Mouse (Mus musculus): ENCODE data around the gene Ccnd1. TPM values are rescaled to one million over a fixed set of nuclear protein-coding genes. Genes with fewer than 3 reads are reported as not detected.

The Ccnd1 gene
- polyA plus RNA-seq (2012; rRNA removed): 15.9 and 42.5 TPM in 2 replicates

DNA sequence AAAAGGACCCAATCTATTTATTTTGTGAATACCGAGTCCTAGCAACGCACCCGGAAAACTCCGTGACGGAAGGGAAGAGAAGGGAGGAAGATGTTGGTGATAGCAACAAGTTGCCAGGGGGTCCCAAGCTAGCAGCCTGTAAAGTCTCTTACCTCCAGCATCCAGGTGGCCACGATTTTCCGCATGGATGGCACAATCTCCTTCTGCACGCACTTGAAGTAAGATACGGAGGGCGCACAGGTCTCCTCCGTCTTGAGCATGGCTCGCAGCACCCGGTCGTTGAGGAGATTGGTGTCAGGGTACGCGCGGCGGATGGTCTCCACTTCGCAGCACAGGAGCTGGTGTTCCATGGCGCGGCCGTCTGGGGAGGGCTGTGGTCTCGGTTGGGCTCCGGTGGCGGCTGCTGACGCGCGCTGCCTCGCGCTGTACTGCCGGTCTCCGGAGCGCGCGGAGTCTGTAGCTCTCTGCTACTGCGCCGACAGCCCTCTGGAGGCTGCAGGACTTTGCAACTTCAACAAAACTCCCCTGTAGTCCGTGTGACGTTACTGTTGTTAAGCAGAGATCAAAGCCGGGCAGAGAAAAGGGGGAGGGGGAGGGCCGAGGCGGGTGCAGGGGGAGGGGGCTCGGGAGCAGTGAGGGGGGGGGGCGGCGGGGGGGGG is at the start of gene Ccnd1:
TSS of gene Ccnd1 (minus strand) at position 582 of the 659 bp plus-strand sequence.
- 0 out of 2 replicates have a peak, but pooled peaks cover 3% of the 10 kb centered on the region for H3K27me3 ChIP-seq (ENCODE audit: control insufficient read depth, insufficient read depth, low read length)
- peaks cover 19% of the 10 kb centered on the region for H3K36me3 ChIP-seq (ENCODE audit: control insufficient read depth, insufficient read depth, low read length)
- H3K4me1 ChIP-seq (ENCODE audit: control insufficient read depth, insufficient read depth, insufficient read length, low read length): peaks cover 17% of the 10 kb centered on the region
- WGBS: under 1% methylated on average over 44 of the region's 45 CpGs
- peak within 1 kb of the TSS; percentile 81 for H3K4me3 ChIP-seq (ENCODE audit: low read depth, low read length)
- peak within 1 kb of the TSS; percentile 73 for H3K27ac ChIP-seq (ENCODE audit: insufficient read depth, low read depth, low read length)
- TF ChIP-seq POLR2A (IDR thresholded peaks at IDR 0.05; ENCODE audit: low read depth, low read length): peak; percentile 85
- no peak for TF ChIP-seq CTCF (IDR thresholded peaks at IDR 0.05; ENCODE audit: extremely low read depth, insufficient read length, insufficient replicate concordance, low read depth, low read length)

DNA sequence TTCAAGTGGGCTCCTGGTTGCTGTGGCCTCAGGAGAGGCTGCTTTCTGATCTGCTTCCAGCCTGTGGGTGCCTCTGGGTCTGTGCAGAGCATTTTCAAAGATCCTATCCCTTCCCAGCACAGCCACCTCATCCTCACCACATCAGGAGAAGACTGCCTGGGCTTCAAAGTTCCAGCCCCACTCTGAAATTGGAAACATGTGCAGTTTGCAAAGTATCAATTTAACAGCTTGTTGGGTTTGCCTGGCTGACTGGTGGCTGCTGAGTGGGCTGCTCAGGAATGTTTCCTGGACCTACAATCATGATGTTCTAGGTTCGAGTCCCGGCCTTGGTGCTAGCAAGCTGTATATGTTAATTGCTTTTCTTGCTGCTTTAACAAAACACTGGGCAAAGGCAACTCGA is 49.1 kb upstream of the Ccnd1 start:
- H3K4me3 ChIP-seq (ENCODE audit: low read depth, low read length): no peak overlapping the region
- 88% methylated on average over 3 of the region's 3 CpGs for WGBS
- no peaks in the 10 kb centered on the region for H3K27me3 ChIP-seq (ENCODE audit: control insufficient read depth, insufficient read depth, low read length)
- H3K27ac ChIP-seq (ENCODE audit: insufficient read depth, low read depth, low read length): no peak overlapping the region
- TF ChIP-seq POLR2A (IDR thresholded peaks at IDR 0.05; ENCODE audit: low read depth, low read length) (no peak), CTCF (IDR thresholded peaks at IDR 0.05; ENCODE audit: extremely low read depth, insufficient read length, insufficient replicate concordance, low read depth, low read length) (no peak)
- no peaks in the 10 kb centered on the region for H3K36me3 ChIP-seq (ENCODE audit: control insufficient read depth, insufficient read depth, low read length)
- H3K4me1 ChIP-seq (ENCODE audit: control insufficient read depth, insufficient read depth, insufficient read length, low read length): peaks cover 5% of the 10 kb centered on the region; the same call in 1 of the 2 replicates

DNA sequence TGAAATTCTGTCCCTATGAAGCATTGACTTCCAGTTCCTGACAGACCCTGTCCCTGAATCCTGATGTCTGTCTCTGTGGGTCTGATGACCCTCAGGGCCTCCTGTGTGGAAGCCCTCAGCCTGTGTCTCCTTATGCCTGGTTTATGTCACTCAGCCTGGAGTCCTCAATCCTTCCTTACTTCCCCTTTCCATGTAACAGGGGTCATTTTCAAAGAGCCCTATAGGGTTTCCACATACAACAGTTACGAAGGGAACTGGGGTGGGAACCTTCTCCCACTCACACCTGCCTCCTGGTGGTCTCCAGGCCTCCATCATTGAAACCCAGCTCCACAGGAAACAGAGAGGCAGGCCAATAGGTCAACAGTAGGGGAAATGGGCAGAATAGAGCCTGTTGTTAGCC is 45.4 kb upstream of the Ccnd1 start:
- H3K27me3 ChIP-seq (ENCODE audit: control insufficient read depth, insufficient read depth, low read length): no peaks in the 10 kb centered on the region
- no peaks in the 10 kb centered on the region for H3K36me3 ChIP-seq (ENCODE audit: control insufficient read depth, insufficient read depth, low read length)
- H3K4me1 ChIP-seq (ENCODE audit: control insufficient read depth, insufficient read depth, insufficient read length, low read length): peaks cover 15% of the 10 kb centered on the region
- TF ChIP-seq POLR2A (IDR thresholded peaks at IDR 0.05; ENCODE audit: low read depth, low read length): no peak
- 91% methylated on average over 1 of the region's 1 CpGs for WGBS
- no peak overlapping the region for H3K4me3 ChIP-seq (ENCODE audit: low read depth, low read length)
- H3K27ac ChIP-seq (ENCODE audit: insufficient read depth, low read depth, low read length): no peak overlapping the region

DNA sequence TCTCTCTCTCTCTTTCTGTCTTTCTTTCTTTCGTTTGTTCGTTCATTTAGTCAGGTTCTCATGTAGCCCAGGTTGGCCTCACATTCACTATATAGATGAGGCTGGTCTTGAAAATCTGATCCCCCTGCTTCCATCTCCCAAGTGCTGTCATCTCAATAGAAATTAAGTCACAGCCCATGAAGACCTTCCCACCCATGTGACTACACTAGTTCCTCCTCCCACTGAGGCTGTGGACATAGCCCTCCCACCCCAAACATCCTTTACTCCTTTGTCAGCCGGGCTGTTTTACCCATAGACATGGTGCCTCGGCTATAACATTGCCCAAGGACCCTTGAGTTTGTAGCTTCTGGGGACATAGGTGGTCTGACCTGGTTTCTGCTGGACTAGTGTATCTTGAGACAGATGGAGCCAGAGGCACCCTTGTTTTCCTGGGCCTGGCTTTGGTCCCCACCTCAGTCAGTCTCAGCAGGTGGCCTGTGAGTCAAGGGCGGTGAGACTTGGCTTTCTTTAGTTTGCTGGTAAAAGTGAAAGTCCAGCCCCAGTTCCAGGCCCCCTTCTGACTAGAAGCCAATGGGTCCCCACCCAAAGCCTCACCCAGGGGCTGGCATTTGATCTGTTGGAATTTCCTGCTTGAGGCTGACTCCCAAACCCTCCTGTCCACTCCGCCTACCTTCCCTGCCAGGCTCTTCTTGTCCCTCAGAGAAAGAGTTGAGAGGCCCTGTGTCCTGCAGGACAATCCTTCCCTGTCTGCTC is 42.8 kb upstream of the Ccnd1 start:
- peaks cover 15% of the 10 kb centered on the region for H3K4me1 ChIP-seq (ENCODE audit: control insufficient read depth, insufficient read depth, insufficient read length, low read length)
- TF ChIP-seq CTCF (IDR thresholded peaks at IDR 0.05; ENCODE audit: extremely low read depth, insufficient read length, insufficient replicate concordance, low read depth, low read length): no peak
- TF ChIP-seq POLR2A (IDR thresholded peaks at IDR 0.05; ENCODE audit: low read depth, low read length): 0 out of 2 replicates have a peak, but pooled peaks have one; percentile 11
- H3K36me3 ChIP-seq (ENCODE audit: control insufficient read depth, insufficient read depth, low read length): no peaks in the 10 kb centered on the region
- no peaks in the 10 kb centered on the region for H3K27me3 ChIP-seq (ENCODE audit: control insufficient read depth, insufficient read depth, low read length)
- no peak overlapping the region for H3K4me3 ChIP-seq (ENCODE audit: low read depth, low read length)
- 61% methylated on average over 6 of the region's 6 CpGs for WGBS
- H3K27ac ChIP-seq (ENCODE audit: insufficient read depth, low read depth, low read length): peak overlapping the region; percentile 81

GRCm38 (mm10) chr7:144981426-144982079 is 41.8 kb upstream of the Ccnd1 start:
- TF ChIP-seq CTCF (IDR thresholded peaks at IDR 0.05; ENCODE audit: extremely low read depth, insufficient read length, insufficient replicate concordance, low read depth, low read length) (no peak), POLR2A (IDR thresholded peaks at IDR 0.05; ENCODE audit: low read depth, low read length) (no peak)
- 79% methylated on average over 8 of the region's 8 CpGs for WGBS
- Histone ChIP-seq H3K4me3 (ENCODE audit: low read depth, low read length) (no peak overlapping the region), H3K27ac (ENCODE audit: insufficient read depth, low read depth, low read length) (no peak overlapping the region), H3K36me3 (ENCODE audit: control insufficient read depth, insufficient read depth, low read length) (no peaks in the 10 kb centered on the region), H3K4me1 (ENCODE audit: control insufficient read depth, insufficient read depth, insufficient read length, low read length) (peaks cover 19% of the 10 kb centered on the region), H3K27me3 (ENCODE audit: control insufficient read depth, insufficient read depth, low read length) (no peaks in the 10 kb centered on the region)

DNA sequence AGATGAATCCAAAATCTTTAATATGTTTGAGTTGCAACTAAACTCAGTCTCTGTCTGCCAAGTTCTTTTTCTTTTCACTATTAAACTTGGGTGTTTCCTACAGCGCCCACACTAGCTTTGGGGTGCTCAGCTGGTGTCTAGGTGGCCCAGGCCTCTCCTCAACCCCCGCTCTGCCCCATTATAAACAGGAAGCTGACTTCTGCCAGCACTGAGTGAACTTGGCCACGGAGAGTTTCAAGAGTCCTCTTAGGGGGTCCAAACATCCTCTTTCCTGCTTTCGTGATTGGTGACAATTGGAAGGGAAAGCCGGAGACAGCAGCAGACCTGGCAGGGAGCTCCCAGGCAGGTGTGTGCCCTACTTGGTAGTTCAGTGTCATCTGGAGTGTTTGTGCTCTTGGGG is 40.1 kb upstream of the Ccnd1 start:
- Histone ChIP-seq H3K36me3 (ENCODE audit: control insufficient read depth, insufficient read depth, low read length) (no peaks in the 10 kb centered on the region), H3K27ac (ENCODE audit: insufficient read depth, low read depth, low read length) (no peak overlapping the region), H3K4me1 (ENCODE audit: control insufficient read depth, insufficient read depth, insufficient read length, low read length) (peaks cover 18% of the 10 kb centered on the region), H3K27me3 (ENCODE audit: control insufficient read depth, insufficient read depth, low read length) (no peaks in the 10 kb centered on the region), H3K4me3 (ENCODE audit: low read depth, low read length) (no peak overlapping the region)
- WGBS: 73% methylated on average over 5 of the region's 5 CpGs
- TF ChIP-seq CTCF (IDR thresholded peaks at IDR 0.05; ENCODE audit: extremely low read depth, insufficient read length, insufficient replicate concordance, low read depth, low read length): no peak
- no peak for TF ChIP-seq POLR2A (IDR thresholded peaks at IDR 0.05; ENCODE audit: low read depth, low read length)

GRCm38 (mm10) chr7:144977121-144977520 is 37.4 kb upstream of the Ccnd1 start:
- 32% methylated on average over 2 of the region's 2 CpGs for WGBS
- TF ChIP-seq POLR2A (IDR thresholded peaks at IDR 0.05; ENCODE audit: low read depth, low read length) (no peak), CTCF (IDR thresholded peaks at IDR 0.05; ENCODE audit: extremely low read depth, insufficient read length, insufficient replicate concordance, low read depth, low read length) (peak; percentile 18; the same call in 1 of the 2 replicates)

More at GRCm38 (mm10) chr7:144977121-144977520, 37.4 kb upstream of the Ccnd1 start:
- no peak overlapping the region for H3K4me3 ChIP-seq (ENCODE audit: low read depth, low read length)
- no peaks in the 10 kb centered on the region for H3K36me3 ChIP-seq (ENCODE audit: control insufficient read depth, insufficient read depth, low read length)
- peaks cover 12% of the 10 kb centered on the region for H3K4me1 ChIP-seq (ENCODE audit: control insufficient read depth, insufficient read depth, insufficient read length, low read length)
- no peaks in the 10 kb centered on the region for H3K27me3 ChIP-seq (ENCODE audit: control insufficient read depth, insufficient read depth, low read length)
- H3K27ac ChIP-seq (ENCODE audit: insufficient read depth, low read depth, low read length): peak overlapping the region; percentile 49

All from small intestine, adult 2 months (tissue).